Mouse (Mus musculus): ENCODE measurements around the gene Olfr718-ps1. TPM values are rescaled to one million over a fixed set of nuclear protein-coding genes. Genes with fewer than 3 reads are reported as not detected.
"Not testable (repeated sequence)": the region's sequence is repeated elsewhere in the genome, so short reads cannot be mapped to it uniquely, and the experiment has no call there.

Olfr718-ps1 gene
- polyA plus RNA-seq (2014; fragmentation: Nextera tagmentation; extraction: Ambion mirVana), result not detected in 2 replicates

DNA sequence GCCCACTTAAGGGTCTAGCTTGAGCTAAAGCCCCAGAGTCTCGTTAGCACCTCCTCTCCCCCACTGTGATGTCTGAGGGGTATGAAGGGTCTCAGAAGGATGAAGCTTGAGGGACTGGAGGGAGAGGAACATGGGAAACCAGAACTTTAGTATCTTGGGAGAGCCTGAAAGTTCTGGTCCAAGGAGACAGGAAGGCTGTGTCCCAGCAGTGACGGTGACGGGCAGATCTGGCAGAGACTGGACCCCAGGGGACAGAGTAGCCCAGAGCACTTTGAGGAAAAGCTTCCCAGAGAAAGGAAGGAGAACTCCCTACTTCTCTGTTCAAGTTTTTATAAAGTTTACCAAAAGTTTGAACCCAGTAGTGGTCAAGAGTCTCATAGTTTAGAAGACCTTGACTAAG is at the start of gene Olfr718-ps1:
Gene Olfr718-ps1 (minus strand): TSS at position 101 of the 400 bp plus-strand sequence.
- Histone ChIP-seq H3K27ac (replicated peaks in 1 of 2; ENCODE audit: control insufficient read depth in 1 of 2, insufficient read depth in 1 of 2, low read depth in 2 of 2, low read length in 2 of 2) (no peak within 1 kb of the TSS), H3K27me3 (ENCODE audit: control insufficient read depth, insufficient read depth, low read length) (no peaks in the 10 kb centered on the region), H3K9ac (ENCODE audit: low read length) (no peak within 1 kb of the TSS), H3K9me3 (ENCODE audit: control insufficient read depth, low read length) (peaks cover 17% of the 10 kb centered on the region; the same call in 1 of the 2 replicates), H3K4me2 (ENCODE audit: low read length) (no peak within 1 kb of the TSS), H3K4me1 (ENCODE audit: control insufficient read depth in 2 of 2, insufficient read depth in 2 of 2, low read length in 2 of 2) (no peaks in the 10 kb centered on the region), H3K36me3 (ENCODE audit: control insufficient read depth, insufficient read depth, low read length) (no peaks in the 10 kb centered on the region), H3K4me3 (ENCODE audit: control insufficient read depth in 1 of 2, insufficient read depth in 1 of 2, low read depth in 1 of 2, low read length in 2 of 2) (no peak within 1 kb of the TSS)
- WGBS, result 67% methylated on average over 3 of the region's 3 CpGs
- ATAC-seq (ENCODE audit: insufficient number of reproducible peaks, insufficient read depth, low FRiP score, low read depth), result no peak

DNA sequence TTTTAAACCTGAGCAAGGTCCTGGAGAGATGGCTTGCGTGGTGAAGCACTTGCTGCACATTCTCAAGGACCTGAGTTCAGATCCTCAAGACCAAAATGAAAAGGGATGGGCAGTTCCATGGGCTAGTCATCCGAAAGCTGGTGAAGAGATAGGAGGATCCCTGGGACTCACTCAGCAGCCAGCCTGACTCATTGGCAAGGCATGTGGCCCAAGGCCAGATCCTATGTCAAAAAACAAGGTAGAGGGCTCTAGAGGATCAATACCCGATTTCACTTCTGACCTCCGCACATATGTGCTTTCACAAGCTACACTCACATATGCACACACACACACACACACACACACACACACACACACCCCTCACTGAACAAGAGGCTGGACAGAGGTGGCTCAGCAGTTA is 49.1 kb upstream of the Olfr718-ps1 start:
- Histone ChIP-seq H3K36me3 (ENCODE audit: control insufficient read depth, insufficient read depth, low read length) (no peaks in the 10 kb centered on the region), H3K4me1 (ENCODE audit: control insufficient read depth in 2 of 2, insufficient read depth in 2 of 2, low read length in 2 of 2) (no peaks in the 10 kb centered on the region), H3K9me3 (ENCODE audit: control insufficient read depth, low read length) (no peaks in the 10 kb centered on the region), H3K9ac (ENCODE audit: low read length) (no peak overlapping the region), H3K27me3 (ENCODE audit: control insufficient read depth, insufficient read depth, low read length) (no peaks in the 10 kb centered on the region), H3K27ac (replicated peaks in 1 of 2; ENCODE audit: control insufficient read depth in 1 of 2, insufficient read depth in 1 of 2, low read depth in 2 of 2, low read length in 2 of 2) (no peak overlapping the region), H3K4me2 (ENCODE audit: low read length) (no peak overlapping the region), H3K4me3 (ENCODE audit: control insufficient read depth in 1 of 2, insufficient read depth in 1 of 2, low read depth in 1 of 2, low read length in 2 of 2) (no peak overlapping the region)
- 70% methylated on average over 4 of the region's 4 CpGs for WGBS
- no peak for ATAC-seq (ENCODE audit: insufficient number of reproducible peaks, insufficient read depth, low FRiP score, low read depth)

DNA sequence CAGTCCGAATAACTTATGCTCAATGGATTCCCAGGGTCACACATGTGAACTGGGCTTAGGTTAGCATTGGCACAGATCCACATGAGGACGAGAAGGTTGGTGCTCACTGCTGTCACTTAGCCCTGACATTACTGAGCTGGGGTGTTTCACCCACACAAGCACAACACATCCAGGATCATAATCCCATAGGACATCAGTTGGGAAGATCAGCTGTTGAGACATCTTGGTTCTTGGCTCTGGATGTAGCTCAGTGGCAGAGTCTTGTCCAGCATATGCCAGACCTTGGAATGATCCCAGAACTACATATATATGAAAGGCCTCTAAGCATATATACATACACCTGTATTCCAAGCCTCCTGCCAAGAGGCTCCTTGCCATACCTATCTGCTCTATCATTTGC is 47.8 kb upstream of the Olfr718-ps1 start:
- no peak overlapping the region for H3K4me2 ChIP-seq (ENCODE audit: low read length)
- 67% methylated on average over 2 of the region's 2 CpGs for WGBS
- no peaks in the 10 kb centered on the region for H3K36me3 ChIP-seq (ENCODE audit: control insufficient read depth, insufficient read depth, low read length)
- no peak overlapping the region for H3K27ac ChIP-seq (replicated peaks in 1 of 2; ENCODE audit: control insufficient read depth in 1 of 2, insufficient read depth in 1 of 2, low read depth in 2 of 2, low read length in 2 of 2)
- ATAC-seq (ENCODE audit: insufficient number of reproducible peaks, insufficient read depth, low FRiP score, low read depth), result no peak
- H3K27me3 ChIP-seq (ENCODE audit: control insufficient read depth, insufficient read depth, low read length), result no peaks in the 10 kb centered on the region
- H3K9ac ChIP-seq (ENCODE audit: low read length), result no peak overlapping the region
- no peaks in the 10 kb centered on the region for H3K9me3 ChIP-seq (ENCODE audit: control insufficient read depth, low read length)
- H3K4me1 ChIP-seq (ENCODE audit: control insufficient read depth in 2 of 2, insufficient read depth in 2 of 2, low read length in 2 of 2), result no peaks in the 10 kb centered on the region
- no peak overlapping the region for H3K4me3 ChIP-seq (ENCODE audit: control insufficient read depth in 1 of 2, insufficient read depth in 1 of 2, low read depth in 1 of 2, low read length in 2 of 2)

DNA sequence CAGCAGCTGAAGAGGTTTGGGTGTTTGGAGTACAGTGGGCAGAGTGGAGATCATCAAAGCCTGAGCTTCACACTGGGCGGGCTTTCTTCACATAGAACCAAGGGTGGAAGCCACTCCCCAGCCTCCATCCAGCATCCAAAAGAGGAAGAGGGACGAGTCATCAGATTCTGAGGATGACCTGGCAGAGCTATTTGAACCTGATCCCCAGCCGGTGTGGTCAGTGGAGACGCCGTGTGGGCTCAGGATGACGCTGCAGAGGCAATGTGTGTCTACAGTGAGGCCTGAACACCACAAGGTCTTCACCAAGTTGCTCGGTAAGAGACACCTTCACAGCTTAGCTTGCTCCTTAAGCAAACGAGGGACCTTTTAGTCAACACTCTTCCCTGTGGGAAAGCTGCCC is 47.4 kb upstream of the Olfr718-ps1 start:
- H3K36me3 ChIP-seq (ENCODE audit: control insufficient read depth, insufficient read depth, low read length); H3K4me3 ChIP-seq (ENCODE audit: control insufficient read depth in 1 of 2, insufficient read depth in 1 of 2, low read depth in 1 of 2, low read length in 2 of 2); H3K27ac ChIP-seq (replicated peaks in 1 of 2; ENCODE audit: control insufficient read depth in 1 of 2, insufficient read depth in 1 of 2, low read depth in 2 of 2, low read length in 2 of 2); H3K4me1 ChIP-seq (ENCODE audit: control insufficient read depth in 2 of 2, insufficient read depth in 2 of 2, low read length in 2 of 2); ATAC-seq (ENCODE audit: insufficient number of reproducible peaks, insufficient read depth, low FRiP score, low read depth); H3K9me3 ChIP-seq (ENCODE audit: control insufficient read depth, low read length); H3K27me3 ChIP-seq (ENCODE audit: control insufficient read depth, insufficient read depth, low read length); H3K4me2 ChIP-seq (ENCODE audit: low read length); H3K9ac ChIP-seq (ENCODE audit: low read length): not testable (repeated sequence)
- 51% methylated on average over 8 of the region's 8 CpGs for WGBS

GRCm38 (mm10) chr5:143192806-143193205 is 45.4 kb upstream of the Olfr718-ps1 start:
- H3K36me3 ChIP-seq (ENCODE audit: control insufficient read depth, insufficient read depth, low read length), result no peaks in the 10 kb centered on the region
- H3K4me1 ChIP-seq (ENCODE audit: control insufficient read depth in 2 of 2, insufficient read depth in 2 of 2, low read length in 2 of 2), result no peaks in the 10 kb centered on the region
- H3K9ac ChIP-seq (ENCODE audit: low read length), result no peak overlapping the region
- H3K27ac ChIP-seq (replicated peaks in 1 of 2; ENCODE audit: control insufficient read depth in 1 of 2, insufficient read depth in 1 of 2, low read depth in 2 of 2, low read length in 2 of 2), result no peak overlapping the region
- no peaks in the 10 kb centered on the region for H3K9me3 ChIP-seq (ENCODE audit: control insufficient read depth, low read length)
- no peaks in the 10 kb centered on the region for H3K27me3 ChIP-seq (ENCODE audit: control insufficient read depth, insufficient read depth, low read length)
- H3K4me3 ChIP-seq (ENCODE audit: control insufficient read depth in 1 of 2, insufficient read depth in 1 of 2, low read depth in 1 of 2, low read length in 2 of 2), result no peak overlapping the region
- ATAC-seq (ENCODE audit: insufficient number of reproducible peaks, insufficient read depth, low FRiP score, low read depth), result no peak
- no peak overlapping the region for H3K4me2 ChIP-seq (ENCODE audit: low read length)
- WGBS, result 85% methylated on average over 8 of the region's 8 CpGs

GRCm38 (mm10) chr5:143188014-143188413 is 40.6 kb upstream of the Olfr718-ps1 start:
- H3K4me1 ChIP-seq (ENCODE audit: control insufficient read depth in 2 of 2, insufficient read depth in 2 of 2, low read length in 2 of 2); H3K36me3 ChIP-seq (ENCODE audit: control insufficient read depth, insufficient read depth, low read length); H3K9ac ChIP-seq (ENCODE audit: low read length); H3K4me2 ChIP-seq (ENCODE audit: low read length); H3K4me3 ChIP-seq (ENCODE audit: control insufficient read depth in 1 of 2, insufficient read depth in 1 of 2, low read depth in 1 of 2, low read length in 2 of 2); H3K9me3 ChIP-seq (ENCODE audit: control insufficient read depth, low read length); ATAC-seq (ENCODE audit: insufficient number of reproducible peaks, insufficient read depth, low FRiP score, low read depth); H3K27me3 ChIP-seq (ENCODE audit: control insufficient read depth, insufficient read depth, low read length); H3K27ac ChIP-seq (replicated peaks in 1 of 2; ENCODE audit: control insufficient read depth in 1 of 2, insufficient read depth in 1 of 2, low read depth in 2 of 2, low read length in 2 of 2): not testable (repeated sequence)
- no CpG with 5 or more reads among the region's 1 CpGs for WGBS

- H3K9me3 ChIP-seq (ENCODE audit: control insufficient read depth, low read length), result peaks cover 5% of the 10 kb centered on the region; the same call in 1 of the 2 replicates
- peaks cover 4 to 10% of the 10 kb centered on the region in 2 experiments; a peak in 3 of 4 replicates for H3K4me1 ChIP-seq (ENCODE audit: control insufficient read depth in 2 of 2, insufficient read depth in 2 of 2, low read length in 2 of 2)
- peak within 1 kb of the TSS; percentile 73 to 81 for H3K27ac ChIP-seq (replicated peaks in 1 of 2; ENCODE audit: control insufficient read depth in 1 of 2, insufficient read depth in 1 of 2, low read depth in 2 of 2, low read length in 2 of 2)
- under 1% methylated on average over 58 of the region's 58 CpGs for WGBS
- peak; percentile 94 for ATAC-seq (ENCODE audit: insufficient number of reproducible peaks, insufficient read depth, low FRiP score, low read depth)
- peak within 1 kb of the TSS; percentile 83 for H3K9ac ChIP-seq (ENCODE audit: low read length)
- peak within 1 kb of the TSS; percentile 59 to 88 for H3K4me3 ChIP-seq (ENCODE audit: control insufficient read depth in 1 of 2, insufficient read depth in 1 of 2, low read depth in 1 of 2, low read length in 2 of 2)
- 0 out of 2 replicates have a peak, but pooled peaks cover 3% of the 10 kb centered on the region for H3K27me3 ChIP-seq (ENCODE audit: control insufficient read depth, insufficient read depth, low read length)
- H3K36me3 ChIP-seq (ENCODE audit: control insufficient read depth, insufficient read depth, low read length), result peaks cover 29% of the 10 kb centered on the region
- H3K4me2 ChIP-seq (ENCODE audit: low read length), result peak within 1 kb of the TSS; percentile 86
Measured at GRCm38 (mm10) chr5:143180255-143181076, 33.1 kb upstream of the Olfr718-ps1 start, which contains the start of the genes Rbak and Spdye4b. Gene Rbak (minus strand): TSS chr5:143180775. Gene Spdye4b (plus strand): TSS chr5:143181017.
